Mouse (Mus musculus) lung, adult 2 months (tissue): ENCODE measurements at regions not wholly inside any gene's neighbourhood (a gene's known extent, or its start where the extent isn't known, plus 50 kb on each side); places are given as distances from the start of the nearest gene placed in this dataset.

Experiments used
- DNase-seq: peaks from one replicate; pipeline ENCODE4 v3.0.0; 2022
- H3K4me1 ChIP-seq: fragments of 200-500 bp; 2 replicates; pipeline ENCODE4 v1.6.1; 2011; ENCODE audit warnings: low read length; ENCODE audit not compliant: control insufficient read depth, insufficient read depth
- H3K4me3 ChIP-seq: fragments of 200-500 bp; replicated peaks from 2 replicates; pipeline ENCODE3; 2011; ENCODE audit warnings: low read depth, mild to moderate bottlenecking, control low read depth, low read length; ENCODE audit errors: extremely low read depth
- CTCF ChIP-seq: fragments of 200-500 bp; IDR thresholded peaks from 2 replicates; pipeline ENCODE4 v1.5.1; 2011; ENCODE audit warnings: mild to moderate bottlenecking, low read length, control low read depth; ENCODE audit not compliant: insufficient read depth
- POLR2A ChIP-seq: fragments of 200-500 bp; IDR thresholded peaks from 2 replicates; pipeline ENCODE4 v1.6.1; 2011; ENCODE audit warnings: low read depth, mild to moderate bottlenecking, control low read depth, low read length, borderline replicate concordance; ENCODE audit errors: extremely low read depth
- WGBS: fragments of 180-500 bp; shearing (Covaris S2); methylation state at CpG from one replicate; pipeline ENCODE4 v1.1.7; 2018; 5-methylcytosine and 5-hydroxymethylcytosine counted together

DNA sequence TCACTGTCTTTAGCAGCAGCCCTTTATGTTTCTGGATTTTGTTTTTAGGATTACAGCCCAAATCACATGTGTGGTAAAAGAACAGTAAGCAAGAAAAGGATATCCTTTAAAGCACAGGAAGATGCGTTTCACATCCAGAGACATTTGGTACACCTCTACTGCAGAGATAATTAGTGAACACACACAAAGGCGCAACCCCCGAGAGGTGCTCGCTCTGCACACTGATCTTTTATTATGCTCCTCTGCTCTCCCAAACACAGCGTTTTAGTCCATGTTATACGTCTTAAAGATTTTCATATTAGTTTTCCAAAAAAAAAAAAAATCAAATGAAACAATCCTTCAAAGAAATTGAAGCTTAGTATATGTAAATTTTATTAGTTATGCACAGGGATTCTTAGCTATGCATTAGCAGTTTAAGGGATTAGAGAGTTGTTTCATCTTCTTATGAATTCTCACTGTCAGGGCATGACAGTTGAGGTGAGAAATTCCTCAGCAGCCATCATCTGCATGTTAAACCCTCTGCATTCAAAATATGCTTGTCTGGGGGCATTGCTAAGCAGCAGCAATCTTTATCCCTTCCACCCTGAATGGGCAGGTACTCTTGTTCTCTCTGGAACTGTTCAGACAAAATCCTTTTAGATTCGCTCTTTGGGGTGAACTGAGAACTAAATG lies 397.7 kb upstream of the Robo2 start:
- TF ChIP-seq CTCF (no peak), POLR2A (no peak)
- WGBS, result 70% methylated on average over 7 of the region's 7 CpGs
- no peak for DNase-seq
- Histone ChIP-seq H3K4me1 (no peaks in the 10 kb centered on the region), H3K4me3 (no peak overlapping the region)

DNA sequence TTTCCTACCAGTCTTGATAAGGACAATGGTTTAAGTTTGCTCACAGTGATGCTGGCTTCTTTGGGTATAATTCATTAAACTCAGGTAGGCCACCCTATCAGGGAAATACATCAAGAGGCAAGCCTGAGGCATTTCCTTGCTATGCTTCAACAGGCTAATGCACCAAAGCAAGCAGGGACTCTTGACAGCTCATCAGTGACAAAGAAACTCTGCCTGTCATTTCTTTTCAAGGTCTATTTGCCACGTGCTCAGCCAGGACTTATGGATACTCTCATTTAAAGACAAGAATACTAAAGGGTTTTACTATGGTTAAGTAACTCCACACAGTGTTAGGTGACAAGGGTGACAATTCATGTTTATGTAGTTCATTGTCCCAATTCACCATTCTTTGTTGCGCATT lies 395.1 kb upstream of the Robo2 start:
- no peak for DNase-seq
- Histone ChIP-seq H3K4me1 (no peaks in the 10 kb centered on the region), H3K4me3 (no peak overlapping the region)
- WGBS, result 66% methylated on average over 2 of the region's 2 CpGs
- TF ChIP-seq POLR2A (no peak), CTCF (no peak)

GRCm38 (mm10) chr16:74801296-74801695 lies 389.7 kb upstream of the Robo2 start:
- 9% methylated on average over 7 of the region's 7 CpGs for WGBS
- peak; percentile 63 for TF ChIP-seq CTCF
- TF ChIP-seq POLR2A, result no peak
- no peaks in the 10 kb centered on the region for H3K4me1 ChIP-seq
- DNase-seq, result peak; percentile 3
- no peak overlapping the region for H3K4me3 ChIP-seq

- no peak for TF ChIP-seq POLR2A
- TF ChIP-seq CTCF, result no peak
- H3K4me3 ChIP-seq, result no peak overlapping the region
- no peaks in the 10 kb centered on the region for H3K4me1 ChIP-seq
- DNase-seq, result no peak
- 55% methylated on average over 2 of the region's 2 CpGs for WGBS
These were observed 384.7 kb upstream of the Robo2 start for GRCm38 (mm10) chr16:74796303-74796653.

DNA sequence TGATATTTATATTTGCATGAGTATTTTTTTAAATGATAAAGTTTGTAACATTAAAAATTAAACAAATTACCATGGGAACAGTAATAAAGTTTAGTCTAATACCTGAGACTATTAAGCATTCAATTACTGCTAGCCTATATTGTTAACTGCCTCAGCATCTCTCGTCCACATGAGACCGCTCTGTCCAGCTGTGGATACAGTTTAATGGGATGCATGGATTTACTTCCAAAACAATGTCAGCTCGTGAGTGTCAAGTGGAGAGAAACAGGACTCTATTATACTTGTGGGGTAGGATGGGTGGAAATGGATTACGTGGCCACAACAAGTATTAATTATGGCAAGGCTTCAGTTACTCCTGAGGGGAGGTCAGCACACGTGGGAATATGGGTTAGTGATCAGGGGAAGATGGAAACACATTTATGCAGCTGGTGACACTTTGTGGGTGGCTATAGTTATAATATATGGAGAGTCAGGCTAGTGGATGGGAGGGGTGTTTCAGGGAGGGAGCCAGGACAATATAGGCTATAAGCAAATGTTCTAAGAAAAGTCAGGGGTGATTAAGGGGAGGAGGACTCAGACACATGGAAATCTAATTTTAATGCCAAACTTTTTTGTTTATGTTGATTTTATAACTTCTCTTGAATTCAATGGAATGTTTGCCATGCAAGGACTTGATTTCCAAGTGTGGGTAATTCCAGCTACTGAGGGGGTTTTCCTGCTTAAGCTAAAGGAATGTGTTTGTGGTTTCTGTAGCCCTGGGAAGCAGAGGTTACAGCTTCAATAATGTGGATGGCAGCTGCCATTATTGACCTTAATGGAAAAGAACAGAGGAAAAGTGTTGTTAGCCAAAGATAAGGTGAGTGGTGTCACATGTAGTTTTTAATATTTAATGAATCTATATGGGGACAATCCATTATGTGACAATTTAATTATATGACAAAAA lies 384.0 kb upstream of the Robo2 start:
- no peaks in the 10 kb centered on the region for H3K4me1 ChIP-seq
- TF ChIP-seq CTCF (no peak), POLR2A (no peak)
- DNase-seq, result no peak
- H3K4me3 ChIP-seq, result no peak overlapping the region
- WGBS, result 68% methylated on average over 5 of the region's 5 CpGs

GRCm38 (mm10) chr16:74785365-74786119 lies 373.9 kb upstream of the Robo2 start:
- Histone ChIP-seq H3K4me3 (no peak overlapping the region), H3K4me1 (no peaks in the 10 kb centered on the region)
- TF ChIP-seq POLR2A, result no peak
- no peak for DNase-seq
- WGBS, result 71% methylated on average over 9 of the region's 9 CpGs

DNA sequence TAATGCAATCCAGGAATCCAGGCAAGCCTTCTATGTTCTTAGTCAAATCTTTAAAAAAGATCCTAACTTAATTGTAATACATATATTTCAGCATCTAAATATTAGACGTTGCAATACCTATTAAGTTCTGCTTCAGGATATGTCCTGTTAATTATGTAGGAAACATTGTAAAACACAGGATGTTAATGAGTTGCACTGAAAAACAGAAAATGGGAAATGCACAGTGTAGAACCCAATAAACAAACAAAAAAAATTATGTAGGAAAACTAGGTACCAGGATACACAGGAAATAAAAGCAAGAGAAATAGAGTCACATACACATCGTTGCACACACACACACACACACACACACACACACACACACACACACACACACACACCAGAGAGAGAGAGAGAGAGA lies 368.8 kb upstream of the Robo2 start:
- no peak for DNase-seq
- no peak for TF ChIP-seq POLR2A
- no peak for TF ChIP-seq CTCF
- H3K4me3 ChIP-seq, result no peak overlapping the region
- no peaks in the 10 kb centered on the region for H3K4me1 ChIP-seq
- 71% methylated on average over 2 of the region's 2 CpGs for WGBS

GRCm38 (mm10) chr16:74768264-74768663 lies 356.6 kb upstream of the Robo2 start:
- TF ChIP-seq CTCF (no peak), POLR2A (no peak)
- 92% methylated on average over 4 of the region's 4 CpGs for WGBS
- DNase-seq, result no peak
- Histone ChIP-seq H3K4me1 (no peaks in the 10 kb centered on the region), H3K4me3 (no peak overlapping the region)

DNA sequence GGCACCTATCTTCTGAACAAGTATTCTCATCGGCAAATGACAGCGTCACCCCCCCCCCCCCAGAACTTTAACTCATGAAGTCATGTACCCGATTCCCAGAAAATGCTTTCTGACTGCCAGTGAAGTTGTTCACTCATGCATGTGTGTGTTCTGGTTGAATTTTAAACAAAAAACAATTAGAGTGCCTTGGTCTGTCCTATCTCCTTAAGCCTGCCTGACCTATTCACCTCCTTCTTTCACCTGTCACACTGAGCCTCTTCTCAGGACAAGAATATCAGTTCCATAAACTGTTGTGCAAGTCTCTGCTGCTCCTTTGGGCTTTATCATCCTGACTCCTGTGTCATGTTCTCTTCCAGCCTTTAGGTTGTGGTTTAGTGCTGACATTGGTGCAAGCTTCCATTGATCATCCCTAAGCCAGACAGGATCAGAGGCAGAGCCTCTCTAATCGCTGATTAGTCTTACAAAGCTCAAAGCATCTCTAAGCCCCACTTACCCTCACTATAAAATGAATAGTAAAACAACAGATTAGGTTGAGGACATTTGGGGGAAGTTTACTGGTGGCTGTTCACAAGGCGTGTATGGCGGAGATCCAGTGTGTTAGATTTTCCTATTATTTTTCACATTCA lies 345.2 kb upstream of the Robo2 start:
- no peak overlapping the region for H3K4me3 ChIP-seq
- WGBS, result 53% methylated on average over 6 of the region's 6 CpGs
- no peaks in the 10 kb centered on the region for H3K4me1 ChIP-seq
- no peak for TF ChIP-seq POLR2A
- no peak for TF ChIP-seq CTCF
- DNase-seq, result no peak

- no peaks in the 10 kb centered on the region for H3K4me1 ChIP-seq
- WGBS, result 26% methylated on average over 3 of the region's 3 CpGs
- TF ChIP-seq CTCF, result no peak
- TF ChIP-seq POLR2A, result no peak
- no peak overlapping the region for H3K4me3 ChIP-seq
- DNase-seq, result no peak
These were observed 339.3 kb upstream of the Robo2 start for GRCm38 (mm10) chr16:74750900-74751299.
